Mouse (Mus musculus) embryonic facial prominence, embryonic 11.5 days (tissue): Measurements from ENCODE around the gene Map4k4. TPM values are rescaled to one million over a fixed set of nuclear protein-coding genes. Genes with fewer than 3 reads are reported as not detected.

Source experiments
- ATAC-seq: fragments of 200-750 bp; cut with Nextera tagmentation; replicated peaks from 2 replicates; pipeline ENCODE4 v1.8.0; 2017; ENCODE audit warnings: low read depth; ENCODE audit not compliant: insufficient number of reproducible peaks, low FRiP score, low TSS enrichment
- DNase-seq: peaks from one replicate; pipeline ENCODE4 v3.0.0-alpha.2; 2015; ENCODE audit warnings: low spot score
- H3K27ac ChIP-seq: fragments of 300-500 bp; sonication (generic); replicated peaks from 2 replicates; pipeline ENCODE4 v1.5.1; 2014; ENCODE audit warnings: mild to moderate bottlenecking, low read depth, low read length, control low read depth
- H3K27me3 ChIP-seq: fragments of 300-500 bp; sonication (generic); 2 replicates; pipeline ENCODE4 v1.6.1; 2014; ENCODE audit warnings: mild to moderate bottlenecking, low read length, moderate library complexity, mixed read lengths; ENCODE audit not compliant: control insufficient read depth, insufficient read depth
- H3K36me3 ChIP-seq: fragments of 300-500 bp; sonication (generic); replicated peaks from 2 replicates; pipeline ENCODE4 v1.6.1; 2014; ENCODE audit warnings: low read depth, mild to moderate bottlenecking, low read length, moderate library complexity, mixed read lengths; ENCODE audit not compliant: control insufficient read depth, insufficient read depth
- H3K4me1 ChIP-seq: fragments of 300-500 bp; sonication (generic); 2 replicates; pipeline ENCODE4 v1.6.1; 2014; ENCODE audit warnings: low read length, mixed read lengths; ENCODE audit not compliant: control insufficient read depth, insufficient read depth
- H3K4me2 ChIP-seq: fragments of 300-500 bp; sonication (generic); 2 replicates; pipeline ENCODE4 v1.6.1; 2014; ENCODE audit warnings: low read depth, mild to moderate bottlenecking, control low read depth, low read length, moderate library complexity
- H3K4me3 ChIP-seq: fragments of 300-500 bp; sonication (generic); 2 replicates; pipeline ENCODE4 v1.5.1; 2014; ENCODE audit warnings: low read depth, low read length, control low read depth
- H3K9ac ChIP-seq: fragments of 300-500 bp; sonication (generic); replicated peaks from 2 replicates; pipeline ENCODE4 v1.6.1; 2014; ENCODE audit warnings: mild to moderate bottlenecking, control low read depth, low read length
- H3K9me3 ChIP-seq: fragments of 300-500 bp; sonication (generic); replicated peaks from 2 replicates; pipeline ENCODE4 v1.6.1; 2016; ENCODE audit warnings: mild to moderate bottlenecking, low read length, inconsistent platforms, mixed read lengths; ENCODE audit not compliant: control insufficient read depth
- WGBS: fragments of 180-500 bp; shearing (Covaris S2); extraction: QIAGEN DNeasy Blood & Tissue Kit; methylation state at CpG from one replicate; pipeline ENCODE4 v1.1.7; 2014; 5-methylcytosine and 5-hydroxymethylcytosine counted together
- polyA plus RNA-seq: library from polyadenylated mRNA; unstranded; fragments of >200 nt; fragmentation: Nextera tagmentation; extraction: Ambion mirVana; gene quantifications from 2 replicates; pipeline ENCODE4 v1.2.1, GENCODE M21; 2014

The Map4k4 gene
- polyA plus RNA-seq, 1 experiment from 2014 or later: 27.7 TPM

GRCm38 (mm10) chr1:39917855-39918516 lies 17.3 kb downstream of the Map4k4 start:
- 0 out of 2 replicates have a peak, but pooled peaks cover 3% of the 10 kb centered on the region for H3K4me1 ChIP-seq
- no peak overlapping the region for H3K27ac ChIP-seq
- H3K4me3 ChIP-seq: no peak overlapping the region
- 75% methylated on average over 13 of the region's 13 CpGs for WGBS
- no peak overlapping the region for H3K9ac ChIP-seq
- peaks cover 3% of the 10 kb centered on the region for H3K9me3 ChIP-seq
- H3K27me3 ChIP-seq: no peaks in the 10 kb centered on the region
- H3K36me3 ChIP-seq: peaks cover 6% of the 10 kb centered on the region
- no peak for DNase-seq
- no peak overlapping the region for H3K4me2 ChIP-seq
- no peak for ATAC-seq

- Histone ChIP-seq H3K9me3 (peaks cover 3% of the 10 kb centered on the region), H3K4me1 (peaks cover 6% of the 10 kb centered on the region), H3K27ac (no peak overlapping the region), H3K36me3 (peaks cover 6% of the 10 kb centered on the region), H3K4me3 (no peak overlapping the region), H3K9ac (no peak overlapping the region), H3K4me2 (no peak overlapping the region), H3K27me3 (no peaks in the 10 kb centered on the region)
- 78% methylated on average over 7 of the region's 7 CpGs for WGBS
- DNase-seq (no peak), ATAC-seq (no peak)
Observed at GRCm38 (mm10) chr1:39918517-39919115, 17.9 kb downstream of the Map4k4 start.

- ATAC-seq: no peak
- Histone ChIP-seq H3K27ac (no peak overlapping the region), H3K36me3 (no peaks in the 10 kb centered on the region; the same call in 1 of the 2 replicates), H3K4me3 (no peak overlapping the region), H3K9ac (no peak overlapping the region), H3K4me2 (no peak overlapping the region), H3K27me3 (no peaks in the 10 kb centered on the region), H3K4me1 (peaks cover 6% of the 10 kb centered on the region), H3K9me3 (no peaks in the 10 kb centered on the region)
- DNase-seq: no peak
- WGBS: 76% methylated on average over 2 of the region's 2 CpGs
Observed at GRCm38 (mm10) chr1:39920616-39921015, 19.9 kb downstream of the Map4k4 start.

GRCm38 (mm10) chr1:39921996-39922395 lies 21.3 kb downstream of the Map4k4 start:
- Histone ChIP-seq H3K9ac (no peak overlapping the region), H3K36me3 (no peaks in the 10 kb centered on the region), H3K4me1 (peaks cover 8% of the 10 kb centered on the region), H3K27me3 (no peaks in the 10 kb centered on the region), H3K9me3 (no peaks in the 10 kb centered on the region), H3K4me3 (no peak overlapping the region), H3K27ac (no peak overlapping the region), H3K4me2 (no peak overlapping the region)
- no peak for ATAC-seq
- DNase-seq: no peak
- WGBS: 84% methylated on average over 3 of the region's 3 CpGs

GRCm38 (mm10) chr1:39922714-39923113 lies 22.0 kb downstream of the Map4k4 start:
- H3K4me1 ChIP-seq: peaks cover 8% of the 10 kb centered on the region
- no peak overlapping the region for H3K9ac ChIP-seq
- ATAC-seq (no peak), DNase-seq (no peak)
- H3K4me3 ChIP-seq: no peak overlapping the region
- H3K27me3 ChIP-seq: no peaks in the 10 kb centered on the region
- H3K4me2 ChIP-seq: no peak overlapping the region
- H3K27ac ChIP-seq: no peak overlapping the region
- H3K36me3 ChIP-seq: no peaks in the 10 kb centered on the region
- H3K9me3 ChIP-seq: no peaks in the 10 kb centered on the region
- 41% methylated on average over 8 of the region's 8 CpGs for WGBS

- H3K27me3 ChIP-seq: no peaks in the 10 kb centered on the region
- no peak for ATAC-seq
- no peak overlapping the region for H3K9ac ChIP-seq
- DNase-seq: no peak
- no peak overlapping the region for H3K27ac ChIP-seq
- peak overlapping the region; percentile 21; the same call in 1 of the 2 replicates for H3K4me2 ChIP-seq
- no peak overlapping the region for H3K4me3 ChIP-seq
- no peaks in the 10 kb centered on the region for H3K36me3 ChIP-seq
- H3K4me1 ChIP-seq: peaks cover 8% of the 10 kb centered on the region
- WGBS: 26% methylated on average over 15 of the region's 15 CpGs
- no peaks in the 10 kb centered on the region for H3K9me3 ChIP-seq
Observed at GRCm38 (mm10) chr1:39923395-39924337, 23.0 kb downstream of the Map4k4 start.

GRCm38 (mm10) chr1:39931055-39931454 lies 30.3 kb downstream of the Map4k4 start:
- H3K27ac ChIP-seq: no peak overlapping the region
- H3K27me3 ChIP-seq: no peaks in the 10 kb centered on the region
- peaks cover 10% of the 10 kb centered on the region; the same call in 1 of the 2 replicates for H3K4me1 ChIP-seq
- no peak overlapping the region for H3K9ac ChIP-seq
- ATAC-seq: no peak
- H3K4me3 ChIP-seq: no peak overlapping the region
- H3K9me3 ChIP-seq: no peaks in the 10 kb centered on the region
- no peaks in the 10 kb centered on the region for H3K36me3 ChIP-seq
- DNase-seq: no peak
- 74% methylated on average over 7 of the region's 7 CpGs for WGBS
- H3K4me2 ChIP-seq: no peak overlapping the region
